Mouse (Mus musculus): ENCODE data around the gene Actl7a. TPM values are rescaled to one million over a fixed set of nuclear protein-coding genes. Genes with fewer than 3 reads are reported as not detected.

Gene Actl7a
- polyA plus RNA-seq, 2 experiments: not detected

GRCm38 (mm10) chr4:56740611-56741010 lies 2.6 kb upstream of the Actl7a start:
- 87% methylated on average over 20 of the region's 20 CpGs for WGBS (ENCODE audit: insufficient replicate concordance)
- TF ChIP-seq CTCF (IDR thresholded peaks at IDR 0.05; ENCODE audit: low read depth) (no peak), EP300 (IDR thresholded peaks at IDR 0.05; ENCODE audit: low read depth) (no peak)
- H3K9me3 ChIP-seq (ENCODE audit: control insufficient read depth, low read length): no peaks in the 10 kb centered on the region
- no peak overlapping the region for H3K27ac ChIP-seq
- no peaks in the 10 kb centered on the region for H3K4me1 ChIP-seq (replicated peaks; ENCODE audit: control insufficient read depth in 2 of 2, insufficient read depth in 2 of 2, low read length in 1 of 2)
- no peaks in the 10 kb centered on the region for H3K27me3 ChIP-seq (ENCODE audit: control insufficient read depth, insufficient read depth, low read length)
- H3K4me3 ChIP-seq (ENCODE audit: insufficient read depth in 1 of 2, low read depth in 2 of 2, low read length in 2 of 2): no peak overlapping the region
- no peak for ATAC-seq (ENCODE audit: insufficient read depth)
- no peaks in the 10 kb centered on the region for H3K36me3 ChIP-seq (replicated peaks; ENCODE audit: control insufficient read depth, insufficient read depth, low read depth)
- no peak overlapping the region for H3K4me2 ChIP-seq (ENCODE audit: low read depth)
- no peak for DNase-seq (ENCODE audit: low read depth in 3 of 3, low spot score in 3 of 3)
- H3K9ac ChIP-seq (replicated peaks): no peak overlapping the region

GRCm38 (mm10) chr4:56741041-56741493 lies 2.1 kb upstream of the Actl7a start, which contains the start of gene Actl7b:
TSS of gene Actl7b (minus strand) at chr4:56741443.
- no peaks in the 10 kb centered on the region for H3K36me3 ChIP-seq (replicated peaks; ENCODE audit: control insufficient read depth, insufficient read depth, low read depth)
- ATAC-seq (ENCODE audit: insufficient read depth) (no peak), DNase-seq (ENCODE audit: low read depth in 3 of 3, low spot score in 3 of 3) (no peak)
- H3K4me1 ChIP-seq (replicated peaks; ENCODE audit: control insufficient read depth in 2 of 2, insufficient read depth in 2 of 2, low read length in 1 of 2): no peaks in the 10 kb centered on the region
- no peak within 1 kb of the TSS for H3K4me2 ChIP-seq (ENCODE audit: low read depth)
- 77% methylated on average over 13 of the region's 13 CpGs for WGBS (ENCODE audit: insufficient replicate concordance)
- TF ChIP-seq CTCF (IDR thresholded peaks at IDR 0.05; ENCODE audit: low read depth): no peak
- no peak for TF ChIP-seq EP300 (IDR thresholded peaks at IDR 0.05; ENCODE audit: low read depth)
- no peaks in the 10 kb centered on the region for H3K9me3 ChIP-seq (ENCODE audit: control insufficient read depth, low read length)
- no peak within 1 kb of the TSS for H3K27ac ChIP-seq
- H3K9ac ChIP-seq (replicated peaks): no peak within 1 kb of the TSS
- no peaks in the 10 kb centered on the region for H3K27me3 ChIP-seq (ENCODE audit: control insufficient read depth, insufficient read depth, low read length)
- no peak within 1 kb of the TSS for H3K4me3 ChIP-seq (ENCODE audit: insufficient read depth in 1 of 2, low read depth in 2 of 2, low read length in 2 of 2)

GRCm38 (mm10) chr4:56742698-56743097 lies 515 bp upstream of the Actl7a start:
- Histone ChIP-seq H3K4me3 (ENCODE audit: insufficient read depth in 1 of 2, low read depth in 2 of 2, low read length in 2 of 2) (no peak overlapping the region), H3K9ac (replicated peaks) (no peak overlapping the region), H3K4me1 (replicated peaks; ENCODE audit: control insufficient read depth in 2 of 2, insufficient read depth in 2 of 2, low read length in 1 of 2) (no peaks in the 10 kb centered on the region), H3K36me3 (replicated peaks; ENCODE audit: control insufficient read depth, insufficient read depth, low read depth) (no peaks in the 10 kb centered on the region), H3K9me3 (ENCODE audit: control insufficient read depth, low read length) (no peaks in the 10 kb centered on the region), H3K27me3 (ENCODE audit: control insufficient read depth, insufficient read depth, low read length) (no peaks in the 10 kb centered on the region), H3K27ac (no peak overlapping the region), H3K4me2 (ENCODE audit: low read depth) (no peak overlapping the region)
- no peak for DNase-seq (ENCODE audit: low read depth in 3 of 3, low spot score in 3 of 3)
- TF ChIP-seq CTCF (IDR thresholded peaks at IDR 0.05; ENCODE audit: low read depth): no peak
- TF ChIP-seq EP300 (IDR thresholded peaks at IDR 0.05; ENCODE audit: low read depth): no peak
- ATAC-seq (ENCODE audit: insufficient read depth): no peak
- 74% methylated on average over 4 of the region's 4 CpGs for WGBS (ENCODE audit: insufficient replicate concordance)

GRCm38 (mm10) chr4:56746345-56746744 lies 3.1 kb downstream of the Actl7a start:
- 78% methylated on average over 2 of the region's 2 CpGs for WGBS (ENCODE audit: insufficient replicate concordance)
- Histone ChIP-seq H3K4me2 (ENCODE audit: low read depth) (no peak overlapping the region), H3K9ac (replicated peaks) (no peak overlapping the region), H3K4me3 (ENCODE audit: insufficient read depth in 1 of 2, low read depth in 2 of 2, low read length in 2 of 2) (no peak overlapping the region), H3K36me3 (replicated peaks; ENCODE audit: control insufficient read depth, insufficient read depth, low read depth) (peaks cover 6% of the 10 kb centered on the region), H3K27ac (no peak overlapping the region), H3K27me3 (ENCODE audit: control insufficient read depth, insufficient read depth, low read length) (no peaks in the 10 kb centered on the region), H3K4me1 (replicated peaks; ENCODE audit: control insufficient read depth in 2 of 2, insufficient read depth in 2 of 2, low read length in 1 of 2) (no peaks in the 10 kb centered on the region), H3K9me3 (ENCODE audit: control insufficient read depth, low read length) (no peaks in the 10 kb centered on the region)
- DNase-seq (ENCODE audit: low read depth in 3 of 3, low spot score in 3 of 3): no peak
- TF ChIP-seq CTCF (IDR thresholded peaks at IDR 0.05; ENCODE audit: low read depth) (no peak), EP300 (IDR thresholded peaks at IDR 0.05; ENCODE audit: low read depth) (no peak)
- no peak for ATAC-seq (ENCODE audit: insufficient read depth)

DNA sequence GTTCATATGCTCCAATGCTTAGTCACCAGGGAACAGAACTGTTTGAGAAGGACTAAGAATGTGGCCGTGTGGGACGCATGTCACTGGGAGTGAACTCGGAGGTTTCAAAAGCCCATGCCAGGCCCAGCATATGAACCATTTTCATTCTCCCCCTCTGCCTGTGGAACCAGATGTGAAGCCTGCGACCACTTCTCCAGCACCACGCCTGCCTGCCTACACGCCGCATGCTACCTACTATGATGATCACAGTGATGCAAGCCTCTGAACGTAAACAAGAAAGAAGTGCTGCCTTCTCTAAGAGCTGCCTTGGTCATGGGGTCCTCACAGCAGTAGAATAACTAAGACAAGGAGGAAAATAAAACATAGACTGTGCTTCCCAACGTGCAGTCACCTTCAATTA lies 4.2 kb downstream of the Actl7a start:
- H3K4me1 ChIP-seq (replicated peaks; ENCODE audit: control insufficient read depth in 2 of 2, insufficient read depth in 2 of 2, low read length in 1 of 2): no peaks in the 10 kb centered on the region
- TF ChIP-seq CTCF (IDR thresholded peaks at IDR 0.05; ENCODE audit: low read depth) (no peak), EP300 (IDR thresholded peaks at IDR 0.05; ENCODE audit: low read depth) (no peak)
- no peak overlapping the region for H3K27ac ChIP-seq
- ATAC-seq (ENCODE audit: insufficient read depth): no peak
- DNase-seq (ENCODE audit: low read depth in 3 of 3, low spot score in 3 of 3): no peak
- no peak overlapping the region for H3K9ac ChIP-seq (replicated peaks)
- no peak overlapping the region for H3K4me3 ChIP-seq (ENCODE audit: insufficient read depth in 1 of 2, low read depth in 2 of 2, low read length in 2 of 2)
- no peaks in the 10 kb centered on the region for H3K9me3 ChIP-seq (ENCODE audit: control insufficient read depth, low read length)
- no peaks in the 10 kb centered on the region for H3K27me3 ChIP-seq (ENCODE audit: control insufficient read depth, insufficient read depth, low read length)
- 77% methylated on average over 9 of the region's 9 CpGs for WGBS (ENCODE audit: insufficient replicate concordance)
- H3K4me2 ChIP-seq (ENCODE audit: low read depth): no peak overlapping the region
- H3K36me3 ChIP-seq (replicated peaks; ENCODE audit: control insufficient read depth, insufficient read depth, low read depth): peaks cover 7% of the 10 kb centered on the region
